Mouse (Mus musculus) liver, embryonic 13.5 days (tissue): ENCODE measurements at regions not wholly inside any gene's neighbourhood (a gene's known extent, or its start where the extent isn't known, plus 50 kb on each side); places are given as distances from the start of the nearest gene placed in this dataset.

Experiments used
- ATAC-seq: fragments of 200-750 bp; cut with Nextera tagmentation; 2 replicates; pipeline ENCODE4 v1.8.0; 2017; ENCODE audit warnings: low read depth, mild to moderate bottlenecking, moderate number of reproducible peaks, moderate library complexity
- DNase-seq: peaks from one replicate; pipeline ENCODE4 v3.0.0; 2022
- H3K27ac ChIP-seq: fragments of 300-500 bp; sonication (generic); 2 replicates; pipeline ENCODE4 v1.5.1; 2015; ENCODE audit warnings: moderate library complexity, mild to moderate bottlenecking, inconsistent platforms
- H3K27me3 ChIP-seq: fragments of 300-500 bp; sonication (generic); 2 replicates; pipeline ENCODE4 v1.6.1; 2015; ENCODE audit warnings: mild to moderate bottlenecking, inconsistent platforms
- H3K36me3 ChIP-seq: fragments of 300-500 bp; sonication (generic); 2 replicates; pipeline ENCODE4 v1.6.1; 2015; ENCODE audit warnings: mild to moderate bottlenecking, inconsistent platforms
- H3K4me1 ChIP-seq: fragments of 300-500 bp; sonication (generic); replicated peaks from 2 replicates; pipeline ENCODE4 v1.6.1; 2015; ENCODE audit warnings: inconsistent platforms
- H3K4me2 ChIP-seq: fragments of 300-500 bp; sonication (generic); 2 replicates; pipeline ENCODE4 v1.6.1; 2015; ENCODE audit warnings: inconsistent platforms, mild to moderate bottlenecking, moderate library complexity
- H3K4me3 ChIP-seq: fragments of 300-500 bp; sonication (generic); replicated peaks from 2 replicates; pipeline ENCODE4 v1.5.1; 2015; ENCODE audit warnings: mild to moderate bottlenecking, inconsistent platforms
- H3K9ac ChIP-seq: fragments of 300-500 bp; sonication (generic); 2 replicates; pipeline ENCODE4 v1.6.1; 2015; ENCODE audit warnings: mild to moderate bottlenecking, inconsistent platforms
- H3K9me3 ChIP-seq: fragments of 300-500 bp; sonication (generic); replicated peaks from 2 replicates; pipeline ENCODE4 v1.6.1; 2016; ENCODE audit warnings: inconsistent platforms
- WGBS: fragments of 180-500 bp; shearing (Covaris S2); methylation state at CpG from one replicate; pipeline ENCODE4 v1.1.7; 2015; ENCODE audit not compliant: insufficient replicate concordance; 5-methylcytosine and 5-hydroxymethylcytosine counted together

- Histone ChIP-seq H3K4me1 (peaks cover 11% of the 10 kb centered on the region), H3K27ac (peak overlapping the region; percentile 34; the same call in 1 of the 2 replicates), H3K9me3 (no peaks in the 10 kb centered on the region), H3K9ac (no peak overlapping the region), H3K27me3 (no peaks in the 10 kb centered on the region), H3K4me2 (no peak overlapping the region), H3K36me3 (no peaks in the 10 kb centered on the region), H3K4me3 (no peak overlapping the region)
- ATAC-seq: peak; percentile 87
- no peak for DNase-seq
- WGBS: 65% methylated on average over 8 of the region's 8 CpGs
Measured at GRCm38 (mm10) chr9:61843513-61843912, 70.8 kb downstream of the Rplp1 start.

DNA sequence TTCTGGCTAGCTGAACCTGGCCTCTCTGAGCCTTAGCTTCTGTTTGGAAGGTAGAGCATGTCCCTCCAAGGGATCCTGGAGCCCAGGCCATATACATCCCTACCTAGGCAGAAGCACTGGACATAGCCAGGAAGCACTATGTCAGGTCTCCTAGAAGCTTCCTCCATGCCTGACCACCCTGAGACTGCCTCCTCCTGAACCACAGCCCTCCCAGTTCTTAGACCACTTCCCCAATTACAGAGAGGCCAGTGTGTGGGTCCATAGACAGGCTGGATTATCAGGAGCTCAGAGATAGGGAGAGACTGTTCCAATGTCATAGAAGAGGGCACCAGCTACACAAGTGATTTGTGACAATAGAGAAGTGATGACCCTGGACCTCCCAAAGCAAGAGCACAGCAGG lies 72.0 kb downstream of the Rplp1 start:
- DNase-seq: no peak
- no peaks in the 10 kb centered on the region for H3K36me3 ChIP-seq
- no peaks in the 10 kb centered on the region for H3K9me3 ChIP-seq
- ATAC-seq: no peak
- H3K4me3 ChIP-seq: no peak overlapping the region
- H3K27ac ChIP-seq: no peak overlapping the region
- no peak overlapping the region for H3K9ac ChIP-seq
- H3K4me2 ChIP-seq: no peak overlapping the region
- H3K27me3 ChIP-seq: no peaks in the 10 kb centered on the region
- peaks cover 11% of the 10 kb centered on the region for H3K4me1 ChIP-seq

GRCm38 (mm10) chr9:61841222-61841621 lies 73.1 kb downstream of the Rplp1 start:
- no peak for ATAC-seq
- Histone ChIP-seq H3K4me2 (no peak overlapping the region), H3K36me3 (no peaks in the 10 kb centered on the region), H3K4me1 (peaks cover 11% of the 10 kb centered on the region), H3K9me3 (no peaks in the 10 kb centered on the region), H3K9ac (no peak overlapping the region), H3K27me3 (no peaks in the 10 kb centered on the region), H3K4me3 (no peak overlapping the region), H3K27ac (no peak overlapping the region)
- DNase-seq: no peak
- 64% methylated on average over 8 of the region's 8 CpGs for WGBS

DNA sequence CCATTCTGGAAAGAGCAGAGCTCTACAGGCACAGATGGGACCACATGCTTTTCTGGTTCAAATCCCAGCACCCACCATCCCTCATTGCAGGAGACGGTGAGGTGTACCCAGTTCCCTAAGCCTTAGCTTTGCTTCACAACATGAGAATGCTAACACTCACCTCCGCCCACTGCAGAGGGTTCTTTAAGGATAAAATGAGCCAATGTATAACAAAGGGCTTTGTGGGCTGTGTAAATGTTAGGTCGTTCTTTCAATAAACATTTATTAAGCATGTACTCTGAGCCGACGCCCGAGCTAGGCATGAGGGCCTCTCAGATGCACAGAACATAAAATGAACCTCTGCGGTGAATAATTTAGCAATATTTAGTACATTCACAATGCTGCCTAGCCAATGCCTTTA lies 74.0 kb downstream of the Rplp1 start:
- no peak overlapping the region for H3K4me2 ChIP-seq
- no peak overlapping the region for H3K4me3 ChIP-seq
- H3K9me3 ChIP-seq: no peaks in the 10 kb centered on the region
- H3K36me3 ChIP-seq: no peaks in the 10 kb centered on the region
- H3K9ac ChIP-seq: no peak overlapping the region
- H3K27me3 ChIP-seq: no peaks in the 10 kb centered on the region
- peaks cover 11% of the 10 kb centered on the region for H3K4me1 ChIP-seq
- no peak for ATAC-seq
- no peak overlapping the region for H3K27ac ChIP-seq
- 71% methylated on average over 7 of the region's 7 CpGs for WGBS
- DNase-seq: no peak

DNA sequence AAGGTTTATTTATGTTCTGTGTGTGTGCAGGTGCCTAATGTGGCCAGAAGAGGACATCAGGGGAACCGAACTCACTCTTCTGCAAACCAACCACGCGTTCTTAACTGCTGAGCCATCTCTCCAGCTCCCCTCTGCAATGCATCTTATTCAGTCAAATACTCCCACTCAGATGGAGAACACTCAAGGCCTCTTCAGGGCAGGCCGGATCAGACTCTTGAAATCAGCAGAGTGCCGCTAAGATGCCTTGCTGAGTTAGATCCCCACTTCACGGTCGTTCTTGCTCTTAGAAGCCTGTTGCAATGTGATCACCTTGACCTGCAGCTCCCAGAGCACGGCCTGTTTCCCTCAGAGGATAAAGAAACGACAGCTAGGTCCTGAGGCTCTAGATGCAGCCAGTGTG lies 81.1 kb downstream of the Rplp1 start:
- H3K27me3 ChIP-seq: peaks cover 6% of the 10 kb centered on the region; the same call in 1 of the 2 replicates
- no peaks in the 10 kb centered on the region for H3K4me1 ChIP-seq
- H3K9ac ChIP-seq: no peak overlapping the region
- H3K36me3 ChIP-seq: no peaks in the 10 kb centered on the region
- H3K9me3 ChIP-seq: no peaks in the 10 kb centered on the region
- no peak overlapping the region for H3K27ac ChIP-seq
- no peak for ATAC-seq
- H3K4me3 ChIP-seq: no peak overlapping the region
- DNase-seq: no peak
- no peak overlapping the region for H3K4me2 ChIP-seq
- 65% methylated on average over 9 of the region's 9 CpGs for WGBS

DNA sequence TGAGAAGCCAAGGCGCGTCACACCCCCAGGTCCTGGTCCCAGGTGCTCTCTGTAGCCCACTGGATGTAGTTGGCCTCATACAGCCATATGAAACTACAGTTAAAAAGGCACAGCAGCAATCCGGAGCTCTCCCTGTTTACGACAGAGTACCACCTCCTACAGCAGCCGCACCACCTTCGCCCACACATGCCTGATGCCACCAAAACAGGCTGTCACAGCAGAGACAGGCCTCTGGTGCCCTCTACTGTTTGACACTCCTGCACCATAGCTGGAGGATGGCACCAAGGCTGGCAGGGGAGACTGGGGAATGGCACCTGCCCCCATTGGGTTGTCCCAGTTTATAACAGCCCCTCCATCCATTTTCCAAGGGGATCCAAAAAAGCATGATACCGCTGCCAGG lies 84.1 kb downstream of the Rplp1 start:
- Histone ChIP-seq H3K4me3 (no peak overlapping the region), H3K27me3 (peaks cover 6% of the 10 kb centered on the region; the same call in 1 of the 2 replicates), H3K9me3 (no peaks in the 10 kb centered on the region), H3K9ac (no peak overlapping the region), H3K36me3 (no peaks in the 10 kb centered on the region), H3K4me1 (peaks cover 10% of the 10 kb centered on the region; the same call in 1 of the 2 replicates), H3K4me2 (no peak overlapping the region), H3K27ac (no peak overlapping the region)
- 66% methylated on average over 7 of the region's 7 CpGs for WGBS
- DNase-seq: no peak
- ATAC-seq: no peak

DNA sequence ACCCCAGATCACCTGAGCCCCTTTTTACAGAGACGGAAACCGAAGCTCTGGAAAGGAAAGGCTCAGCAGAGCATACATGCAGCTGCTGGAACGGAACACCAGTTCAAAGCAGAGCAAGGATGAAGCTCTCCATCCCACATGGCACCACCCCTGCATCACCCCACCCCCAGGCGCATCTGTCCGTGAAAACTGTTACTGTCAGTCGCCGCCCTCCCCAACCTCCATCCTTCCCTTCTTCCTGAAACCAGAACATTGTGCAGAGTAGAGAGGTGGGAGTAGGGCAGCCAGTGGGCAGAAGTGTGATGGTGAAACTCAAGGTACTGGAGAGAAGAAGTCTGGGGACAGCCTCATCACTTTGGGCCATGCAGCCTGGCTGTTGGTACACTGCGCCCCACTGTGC lies 84.6 kb downstream of the Rplp1 start:
- H3K9ac ChIP-seq: no peak overlapping the region
- H3K4me2 ChIP-seq: no peak overlapping the region
- ATAC-seq (no peak), DNase-seq (no peak)
- H3K27ac ChIP-seq: no peak overlapping the region
- H3K36me3 ChIP-seq: no peaks in the 10 kb centered on the region
- no peak overlapping the region for H3K4me3 ChIP-seq
- H3K4me1 ChIP-seq: peaks cover 10% of the 10 kb centered on the region; the same call in 1 of the 2 replicates
- peaks cover 5% of the 10 kb centered on the region; the same call in 1 of the 2 replicates for H3K27me3 ChIP-seq
- 69% methylated on average over 8 of the region's 8 CpGs for WGBS
- H3K9me3 ChIP-seq: no peaks in the 10 kb centered on the region

- 53% methylated on average over 3 of the region's 3 CpGs for WGBS
- Histone ChIP-seq H3K27ac (no peak overlapping the region), H3K27me3 (peaks cover under 1% of the 10 kb centered on the region; the same call in 1 of the 2 replicates), H3K4me3 (no peak overlapping the region), H3K36me3 (no peaks in the 10 kb centered on the region), H3K4me2 (no peak overlapping the region), H3K9ac (no peak overlapping the region), H3K9me3 (no peaks in the 10 kb centered on the region), H3K4me1 (peaks cover 10% of the 10 kb centered on the region; the same call in 1 of the 2 replicates)
- DNase-seq (no peak), ATAC-seq (no peak)
Measured at GRCm38 (mm10) chr9:61829301-61829700, 85.0 kb downstream of the Rplp1 start.

GRCm38 (mm10) chr9:61827721-61828120 lies 86.6 kb downstream of the Rplp1 start:
- Histone ChIP-seq H3K9ac (no peak overlapping the region), H3K27ac (no peak overlapping the region), H3K9me3 (no peaks in the 10 kb centered on the region), H3K4me2 (no peak overlapping the region), H3K4me1 (peaks cover 10% of the 10 kb centered on the region), H3K4me3 (no peak overlapping the region), H3K36me3 (no peaks in the 10 kb centered on the region), H3K27me3 (no peaks in the 10 kb centered on the region; the same call in 1 of the 2 replicates)
- ATAC-seq (no peak), DNase-seq (no peak)
- 74% methylated on average over 4 of the region's 4 CpGs for WGBS

GRCm38 (mm10) chr9:61827014-61827413 lies 87.3 kb downstream of the Rplp1 start:
- Histone ChIP-seq H3K27me3 (no peaks in the 10 kb centered on the region; the same call in 1 of the 2 replicates), H3K4me1 (peaks cover 10% of the 10 kb centered on the region), H3K9me3 (no peaks in the 10 kb centered on the region), H3K36me3 (no peaks in the 10 kb centered on the region), H3K4me3 (no peak overlapping the region), H3K4me2 (no peak overlapping the region), H3K27ac (no peak overlapping the region), H3K9ac (no peak overlapping the region)
- WGBS: 59% methylated on average over 2 of the region's 2 CpGs
- ATAC-seq (no peak), DNase-seq (no peak)

- no peak for DNase-seq
- H3K36me3 ChIP-seq: no peaks in the 10 kb centered on the region
- no peak for ATAC-seq
- no peak overlapping the region for H3K4me2 ChIP-seq
- no peak overlapping the region for H3K27ac ChIP-seq
- no peaks in the 10 kb centered on the region for H3K9me3 ChIP-seq
- no peak overlapping the region for H3K4me3 ChIP-seq
- H3K4me1 ChIP-seq: peaks cover 10% of the 10 kb centered on the region
- 31% methylated on average over 3 of the region's 3 CpGs for WGBS
- no peak overlapping the region for H3K9ac ChIP-seq
- H3K27me3 ChIP-seq: no peaks in the 10 kb centered on the region; the same call in 1 of the 2 replicates
Measured at GRCm38 (mm10) chr9:61826415-61826814, 87.9 kb downstream of the Rplp1 start.

- no peak overlapping the region for H3K4me2 ChIP-seq
- no peak overlapping the region for H3K4me3 ChIP-seq
- H3K4me1 ChIP-seq: peaks cover 10% of the 10 kb centered on the region
- WGBS: 62% methylated on average over 2 of the region's 2 CpGs
- H3K36me3 ChIP-seq: no peaks in the 10 kb centered on the region
- no peaks in the 10 kb centered on the region; the same call in 1 of the 2 replicates for H3K27me3 ChIP-seq
- peak; percentile 58; the same call in 1 of the 2 replicates for ATAC-seq
- H3K9me3 ChIP-seq: no peaks in the 10 kb centered on the region
- no peak for DNase-seq
- H3K9ac ChIP-seq: no peak overlapping the region
- H3K27ac ChIP-seq: no peak overlapping the region
Measured at GRCm38 (mm10) chr9:61825804-61826203, 88.5 kb downstream of the Rplp1 start.
